Mouse (Mus musculus) CH12.LX (cell line): ENCODE results near the gene Zbtb8os.
A peak's percentile ranks its signal among the peaks of the same experiment; 100 is the strongest.

Experiments used
- BHLHE40 ChIP-seq: IDR thresholded peaks from 2 replicates; pipeline ENCODE4 v1.6.1; 2011; ENCODE audit warnings: mild to moderate bottlenecking, low read depth, low read length, improper control_type of control experiment
- CTCF ChIP-seq, 2 experiments: IDR thresholded peaks in 1 of 2; conservative IDR thresholded peaks in 1 of 2; 2 replicates each; pipeline ENCODE4 v1.5.1; 2011 to 2012; ENCODE audit warnings: low read depth in 2 of 2, low read length in 2 of 2, improper control_type of control experiment in 1 of 2, inconsistent platforms in 1 of 2, mild to moderate bottlenecking in 1 of 2, moderate library complexity in 1 of 2
- MAFK ChIP-seq: IDR thresholded peaks from 2 replicates; pipeline ENCODE4 v1.6.1; 2011; ENCODE audit warnings: low read length, improper control_type of control experiment; ENCODE audit not compliant: insufficient replicate concordance
- MEF2A ChIP-seq: IDR thresholded peaks from 2 replicates; pipeline ENCODE4 v1.6.1; 2014; ENCODE audit warnings: low read depth, mild to moderate bottlenecking, inconsistent platforms, low read length, improper control_type of control experiment, borderline replicate concordance
- NRF1 ChIP-seq: IDR thresholded peaks from 2 replicates; pipeline ENCODE4 v1.6.1; 2014; ENCODE audit warnings: low read depth, mild to moderate bottlenecking, inconsistent platforms, low read length, improper control_type of control experiment, moderate library complexity
- PAX5 ChIP-seq: IDR thresholded peaks from 2 replicates; pipeline ENCODE4 v1.6.1; 2012; ENCODE audit warnings: low read length, inconsistent platforms, mixed read lengths
- POLR2A ChIP-seq: IDR thresholded peaks from 2 replicates; pipeline ENCODE4 v1.6.1; 2011; ENCODE audit warnings: low read depth, mild to moderate bottlenecking, improper control_type of control experiment, low read length
- SIN3A ChIP-seq: IDR thresholded peaks from 2 replicates; pipeline ENCODE4 v1.6.1; 2012; ENCODE audit warnings: low read length, improper control_type of control experiment, inconsistent platforms
- ZKSCAN1 ChIP-seq: IDR thresholded peaks from 2 replicates; pipeline ENCODE4 v1.6.1; 2012; ENCODE audit warnings: low read depth, inconsistent platforms, low read length, improper control_type of control experiment, borderline replicate concordance
- ZNF384 ChIP-seq: IDR thresholded peaks from 2 replicates; pipeline ENCODE4 v1.6.1; 2012; ENCODE audit warnings: low read depth, low read length, improper control_type of control experiment, inconsistent platforms

GRCm38 (mm10) chr4:129357613-129358163, 22.2 kb downstream of the Zbtb8os start:
- TF ChIP-seq BHLHE40 = peak; percentile 66
- no peak for TF ChIP-seq POLR2A
- no peak for TF ChIP-seq CTCF (conservative IDR thresholded peaks at IDR 0.05 in 1 of 2, IDR thresholded peaks at IDR 0.05 in 1 of 2; ENCODE audit: low read depth in 2 of 2, low read length in 2 of 2)
- TF ChIP-seq MEF2A = no peak
- TF ChIP-seq MAFK = no peak
- no peak for TF ChIP-seq ZKSCAN1
- TF ChIP-seq ZNF384 = no peak
- no peak for TF ChIP-seq PAX5
- TF ChIP-seq SIN3A = no peak
- TF ChIP-seq NRF1 = no peak
